Mouse (Mus musculus) hindbrain, embryonic 12.5 days (tissue): ENCODE data around the gene Gdf15. TPM values are rescaled to one million over a fixed set of nuclear protein-coding genes. Genes with fewer than 3 reads are reported as not detected.
"Not testable (repeated sequence)": the region's sequence is repeated elsewhere in the genome, so short reads cannot be mapped to it uniquely, and the experiment has no call there.

Experiments
- ATAC-seq: fragments of 200-750 bp; cut with Nextera tagmentation; 2 replicates; pipeline ENCODE4 v1.8.0; 2017; ENCODE audit warnings: moderate TSS enrichment; ENCODE audit not compliant: low FRiP score
- H3K27ac ChIP-seq: fragments of 300-500 bp; sonication (generic); 2 replicates; pipeline ENCODE4 v1.5.1; 2016; ENCODE audit warnings: mild to moderate bottlenecking
- H3K27me3 ChIP-seq: fragments of 300-500 bp; sonication (generic); 2 replicates; pipeline ENCODE4 v1.6.1; 2016; ENCODE audit warnings: mild to moderate bottlenecking
- H3K36me3 ChIP-seq: fragments of 300-500 bp; sonication (generic); 2 replicates; pipeline ENCODE4 v1.6.1; 2016; ENCODE audit warnings: mild to moderate bottlenecking
- H3K4me1 ChIP-seq: fragments of 300-500 bp; sonication (generic); 2 replicates; pipeline ENCODE4 v1.6.1; 2016
- H3K4me2 ChIP-seq: fragments of 300-500 bp; sonication (generic); replicated peaks from 2 replicates; pipeline ENCODE4 v1.6.1; 2016; ENCODE audit warnings: mild to moderate bottlenecking
- H3K4me3 ChIP-seq: fragments of 300-500 bp; sonication (generic); 2 replicates; pipeline ENCODE4 v1.5.1; 2016; ENCODE audit warnings: mild to moderate bottlenecking
- H3K9ac ChIP-seq: fragments of 300-500 bp; sonication (generic); 2 replicates; pipeline ENCODE4 v1.6.1; 2016; ENCODE audit warnings: mild to moderate bottlenecking, moderate library complexity
- H3K9me3 ChIP-seq: fragments of 300-500 bp; sonication (generic); replicated peaks from 2 replicates; pipeline ENCODE4 v1.6.1; 2016; ENCODE audit warnings: mild to moderate bottlenecking
- WGBS: fragments of 180-500 bp; shearing (Covaris S2); methylation state at CpG from one replicate; pipeline ENCODE4 v1.1.7; 2016; 5-methylcytosine and 5-hydroxymethylcytosine counted together
- polyA plus RNA-seq: library from polyadenylated mRNA; unstranded; fragments of >200 nt; fragmentation: Nextera tagmentation; extraction: Ambion mirVana; gene quantifications from 2 replicates; pipeline ENCODE4 v1.2.1, GENCODE M21; 2016

Gdf15 gene
- polyA plus RNA-seq, 1 experiment from 2014 or later, result 0.15 TPM

- no peak for ATAC-seq
- peak overlapping the region; percentile 76; the same call in 1 of the 2 replicates for H3K9ac ChIP-seq
- WGBS, result 11% methylated on average over 10 of the region's 10 CpGs
These were observed 33.5 kb downstream of the Gdf15 start for GRCm38 (mm10) chr8:70598722-70599121.

GRCm38 (mm10) chr8:70598283-70598682 lies 34.0 kb downstream of the Gdf15 start:
- Histone ChIP-seq H3K4me1 (peaks cover 80% of the 10 kb centered on the region), H3K27me3 (peaks cover 27% of the 10 kb centered on the region), H3K4me3 (peak overlapping the region; percentile 41), H3K9me3 (peaks cover 3% of the 10 kb centered on the region; the same call in 1 of the 2 replicates), H3K36me3 (peaks cover 32% of the 10 kb centered on the region), H3K4me2 (peak overlapping the region; percentile 80), H3K9ac (peak overlapping the region; percentile 76), H3K27ac (peak overlapping the region; percentile 44)
- 2% methylated on average over 29 of the region's 29 CpGs for WGBS
- ATAC-seq, result peak; percentile 30

More at GRCm38 (mm10) chr8:70598722-70599121, 33.5 kb downstream of the Gdf15 start:
- Histone ChIP-seq H3K4me1 (peaks cover 76% of the 10 kb centered on the region), H3K27ac (peak overlapping the region; percentile 31; the same call in 1 of the 2 replicates), H3K4me2 (peak overlapping the region; percentile 80), H3K9me3 (peaks cover 3% of the 10 kb centered on the region; the same call in 1 of the 2 replicates), H3K36me3 (peaks cover 32% of the 10 kb centered on the region), H3K4me3 (peak overlapping the region; percentile 41), H3K27me3 (peaks cover 27% of the 10 kb centered on the region)

DNA sequence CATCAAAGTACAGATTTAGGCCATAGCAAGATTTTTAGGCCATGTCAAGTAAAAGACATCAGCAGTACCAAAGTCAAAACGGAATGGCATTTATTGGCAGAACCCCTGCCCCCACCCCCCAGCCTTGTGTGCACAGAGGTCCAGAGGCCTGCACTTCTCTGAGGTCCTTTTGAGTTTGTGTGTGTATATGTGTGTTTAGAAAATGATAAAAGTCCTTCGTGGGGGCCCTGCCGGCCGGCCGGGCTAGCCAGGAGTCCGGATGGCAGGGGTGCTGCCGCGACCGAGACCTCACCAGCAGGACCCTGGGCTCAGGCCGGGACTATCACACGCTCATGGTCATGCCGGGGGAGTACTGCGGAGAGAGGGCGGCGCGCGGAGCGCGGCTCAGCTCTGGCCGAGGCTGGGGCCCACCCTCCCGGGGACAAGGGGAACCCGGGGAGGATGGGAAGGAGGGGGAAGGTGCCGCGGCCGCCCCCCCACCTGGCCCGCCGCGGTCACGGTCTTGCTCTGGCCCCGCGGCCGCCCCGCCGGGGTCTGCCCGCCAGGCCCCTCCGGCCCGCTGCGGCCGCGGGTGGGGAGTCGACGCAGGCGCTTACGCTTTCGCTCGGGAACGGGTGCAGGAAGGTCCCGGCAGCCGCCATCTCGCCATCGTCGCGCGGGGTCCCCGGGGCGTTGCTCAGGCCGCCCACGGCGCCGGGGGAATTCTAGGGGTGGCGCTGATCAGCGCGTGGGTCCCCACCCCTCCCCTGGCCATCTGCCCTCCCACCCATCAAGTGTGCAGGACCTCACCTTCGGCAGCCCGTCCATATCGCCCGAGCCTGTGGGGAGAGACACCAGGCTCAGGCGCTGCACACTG lies 34.6 kb downstream of the Gdf15 start:
- H3K4me1 ChIP-seq, result peaks cover 84% of the 10 kb centered on the region
- peak overlapping the region; percentile 41 for H3K4me3 ChIP-seq
- peak overlapping the region; percentile 80 for H3K4me2 ChIP-seq
- H3K9me3 ChIP-seq, result peaks cover 3% of the 10 kb centered on the region; the same call in 1 of the 2 replicates
- peaks cover 28% of the 10 kb centered on the region for H3K36me3 ChIP-seq
- 5% methylated on average over 66 of the region's 68 CpGs for whole genome bisulfite sequencing
- peaks cover 27% of the 10 kb centered on the region for H3K27me3 ChIP-seq
- peak overlapping the region; percentile 44 for H3K27ac ChIP-seq
- no peak for ATAC-seq
- peak overlapping the region; percentile 76 for H3K9ac ChIP-seq

DNA sequence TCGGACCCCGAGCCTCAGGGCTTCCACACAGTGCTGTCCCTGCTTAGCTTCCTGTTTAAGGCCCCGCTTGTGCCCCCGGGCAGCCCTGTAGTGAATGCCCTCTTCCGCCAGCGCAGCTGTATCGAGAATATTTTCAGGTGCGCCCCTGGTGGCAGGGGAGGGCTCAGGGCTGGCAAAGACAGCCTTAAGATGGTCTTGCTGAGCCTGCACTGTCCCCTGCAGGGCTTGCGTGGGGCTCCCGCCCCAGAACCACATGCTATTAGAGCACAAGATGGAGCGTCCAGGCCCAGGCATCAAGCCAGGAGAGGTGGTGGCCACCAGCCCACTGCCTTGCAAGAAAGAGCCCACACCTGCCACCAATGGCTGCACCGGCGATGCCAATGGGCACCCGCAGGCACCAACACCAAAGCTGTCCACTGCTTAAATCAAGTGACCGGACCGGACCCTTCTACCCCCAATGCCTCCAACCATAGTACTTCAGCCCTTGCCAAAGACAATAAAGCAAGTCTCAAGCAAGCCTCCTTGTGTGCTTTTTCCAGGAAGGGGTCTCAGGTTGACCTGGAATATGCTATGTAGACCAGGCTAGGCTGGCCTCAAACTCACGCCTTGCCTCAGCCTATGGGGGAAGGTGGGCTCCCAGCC lies 35.4 kb downstream of the Gdf15 start:
- no peak overlapping the region for H3K4me3 ChIP-seq
- peak overlapping the region; percentile 76; the same call in 1 of the 2 replicates for H3K9ac ChIP-seq
- no peak overlapping the region for H3K27ac ChIP-seq
- H3K9me3 ChIP-seq, result no peaks in the 10 kb centered on the region
- peak overlapping the region; percentile 80; the same call in 1 of the 2 replicates for H3K4me2 ChIP-seq
- no peak for ATAC-seq
- WGBS, result 84% methylated on average over 17 of the region's 17 CpGs
- H3K36me3 ChIP-seq, result peaks cover 26% of the 10 kb centered on the region
- peaks cover 81% of the 10 kb centered on the region for H3K4me1 ChIP-seq
- peaks cover 27% of the 10 kb centered on the region for H3K27me3 ChIP-seq

- H3K4me1 ChIP-seq, result peaks cover 75% of the 10 kb centered on the region
- H3K9me3 ChIP-seq, result no peaks in the 10 kb centered on the region
- peaks cover 31% of the 10 kb centered on the region for H3K36me3 ChIP-seq
- H3K27ac ChIP-seq, result no peak overlapping the region
- no peak overlapping the region for H3K9ac ChIP-seq
- 94% methylated on average over 18 of the region's 18 CpGs for WGBS
- H3K27me3 ChIP-seq, result peaks cover 27% of the 10 kb centered on the region
- no peak overlapping the region for H3K4me2 ChIP-seq
- ATAC-seq, result no peak
- no peak overlapping the region for H3K4me3 ChIP-seq
These were observed 36.0 kb downstream of the Gdf15 start for GRCm38 (mm10) chr8:70596216-70596615.

- no peak overlapping the region for H3K4me3 ChIP-seq
- no peak overlapping the region for H3K4me2 ChIP-seq
- ATAC-seq, result no peak
- no peaks in the 10 kb centered on the region for H3K9me3 ChIP-seq
- peaks cover 71% of the 10 kb centered on the region for H3K4me1 ChIP-seq
- no peak overlapping the region for H3K9ac ChIP-seq
- peaks cover 35% of the 10 kb centered on the region for H3K36me3 ChIP-seq
- 97% methylated on average over 12 of the region's 12 CpGs for WGBS
- peaks cover 27% of the 10 kb centered on the region for H3K27me3 ChIP-seq
- H3K27ac ChIP-seq, result no peak overlapping the region
These were observed 36.4 kb downstream of the Gdf15 start for GRCm38 (mm10) chr8:70595811-70596210.

DNA sequence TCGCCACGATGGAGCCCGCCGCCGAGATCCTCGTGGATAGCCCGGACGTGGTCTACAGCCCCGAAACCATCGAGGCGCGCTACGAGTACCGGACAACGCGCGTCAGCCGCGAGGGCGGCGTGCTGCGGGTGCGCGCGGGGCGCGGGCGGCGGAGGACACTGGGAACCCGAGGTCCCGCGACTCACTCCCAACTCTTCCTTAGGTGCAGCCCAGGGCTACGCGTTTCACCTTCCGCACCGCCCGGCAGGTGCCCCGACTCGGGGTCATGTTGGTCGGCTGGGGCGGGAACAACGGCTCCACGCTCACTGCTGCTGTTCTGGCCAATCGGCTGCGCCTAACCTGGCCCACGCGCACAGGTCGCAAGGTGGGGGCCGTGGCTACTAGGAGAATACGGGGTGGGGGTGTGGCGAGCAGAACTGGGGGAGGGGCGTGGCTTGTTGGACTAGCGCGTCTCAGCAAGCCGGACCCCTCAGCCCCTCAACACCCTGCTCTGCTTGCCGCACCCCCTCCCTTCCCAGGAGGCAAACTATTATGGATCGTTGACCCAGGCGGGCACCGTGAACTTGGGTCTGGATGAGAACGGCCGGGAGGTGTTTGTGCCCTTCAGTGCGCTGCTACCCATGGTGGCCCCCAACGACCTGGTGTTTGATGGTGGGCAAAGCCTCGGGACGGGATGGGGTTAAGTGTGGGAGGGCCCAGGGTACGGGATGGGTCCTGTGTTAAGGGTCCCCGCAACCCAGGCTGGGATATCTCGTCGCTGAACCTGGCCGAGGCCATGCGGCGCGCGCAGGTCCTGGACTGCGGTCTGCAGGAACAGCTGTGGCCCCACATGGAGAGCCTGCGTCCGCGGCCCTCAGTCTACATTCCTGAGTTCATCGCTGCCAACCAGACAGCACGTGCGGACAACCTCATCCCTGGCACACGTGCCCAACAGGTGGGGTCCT lies 37.4 kb downstream of the Gdf15 start:
- H3K27ac ChIP-seq, result peak overlapping the region; percentile 76

DNA sequence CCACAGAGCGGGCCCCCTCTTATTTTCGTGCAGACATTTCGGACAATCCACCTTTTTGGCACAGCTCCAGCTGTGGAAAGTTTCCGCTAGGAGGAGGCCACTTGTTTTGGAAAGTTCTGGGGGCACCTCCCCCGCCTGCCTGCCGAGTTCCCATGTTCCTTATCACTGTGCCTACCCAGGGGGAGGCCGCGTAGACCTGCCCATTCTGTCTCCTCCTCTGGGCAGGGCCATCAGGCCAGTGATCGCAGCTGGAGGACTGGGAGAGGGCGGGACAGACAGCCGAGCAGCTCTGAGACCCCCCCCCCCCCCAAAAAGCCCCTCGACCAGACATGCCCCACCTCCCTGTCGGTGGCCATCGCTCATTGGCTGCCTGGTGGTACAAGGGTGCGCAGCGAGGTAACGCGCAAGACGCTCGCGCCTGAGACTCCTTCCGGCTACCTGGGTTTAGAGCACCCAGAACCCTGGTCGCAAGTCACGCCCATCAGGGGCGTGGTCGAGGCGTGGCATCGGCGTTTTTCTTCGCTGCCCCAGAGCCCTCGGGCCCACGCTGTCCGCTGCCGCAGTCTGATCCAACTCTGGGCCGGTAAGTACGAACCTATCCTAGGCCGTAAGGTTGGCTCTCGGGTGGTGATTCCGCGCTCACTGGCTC lies 38.2 kb downstream of the Gdf15 start, which contains the start of gene Isyna1:
Gene Isyna1, plus strand, starts transcription at position 413 of the 649 bp plus-strand sequence.
- under 1% methylated on average over 40 of the region's 40 CpGs for WGBS
- H3K4me1 ChIP-seq, result peaks cover 53% of the 10 kb centered on the region
- H3K36me3 ChIP-seq, result peaks cover 52% of the 10 kb centered on the region
- peak within 1 kb of the TSS; percentile 74 for H3K9ac ChIP-seq
- H3K4me3 ChIP-seq, result peak within 1 kb of the TSS; percentile 65
- peaks cover 27% of the 10 kb centered on the region for H3K27me3 ChIP-seq
- peak within 1 kb of the TSS; percentile 76 for H3K27ac ChIP-seq
- H3K9me3 ChIP-seq, result no peaks in the 10 kb centered on the region
- peak; percentile 76 for ATAC-seq
- peak within 1 kb of the TSS; percentile 98 for H3K4me2 ChIP-seq

More for the DNA sequence above, 37.4 kb downstream of the Gdf15 start:
- H3K4me1 ChIP-seq, result peaks cover 61% of the 10 kb centered on the region
- peak overlapping the region; percentile 98 for H3K4me2 ChIP-seq
- peak; percentile 12 for ATAC-seq
- peak overlapping the region; percentile 65 for H3K4me3 ChIP-seq
- peaks cover 27% of the 10 kb centered on the region for H3K27me3 ChIP-seq
- H3K9ac ChIP-seq, result peak overlapping the region; percentile 74
- H3K9me3 ChIP-seq, result no peaks in the 10 kb centered on the region
- peaks cover 44% of the 10 kb centered on the region for H3K36me3 ChIP-seq
- WGBS, result 9% methylated on average over 80 of the region's 82 CpGs

GRCm38 (mm10) chr8:70593173-70593572 lies 39.1 kb downstream of the Gdf15 start:
- Histone ChIP-seq H3K27me3 (peaks cover 23% of the 10 kb centered on the region), H3K4me2 (peak overlapping the region; percentile 98), H3K27ac (peak overlapping the region; percentile 76), H3K4me3 (no peak overlapping the region), H3K4me1 (peaks cover 44% of the 10 kb centered on the region), H3K9me3 (no peaks in the 10 kb centered on the region), H3K9ac (no peak overlapping the region), H3K36me3 (peaks cover 58% of the 10 kb centered on the region)
- 49% methylated on average over 8 of the region's 8 CpGs for WGBS
- no peak for ATAC-seq

DNA sequence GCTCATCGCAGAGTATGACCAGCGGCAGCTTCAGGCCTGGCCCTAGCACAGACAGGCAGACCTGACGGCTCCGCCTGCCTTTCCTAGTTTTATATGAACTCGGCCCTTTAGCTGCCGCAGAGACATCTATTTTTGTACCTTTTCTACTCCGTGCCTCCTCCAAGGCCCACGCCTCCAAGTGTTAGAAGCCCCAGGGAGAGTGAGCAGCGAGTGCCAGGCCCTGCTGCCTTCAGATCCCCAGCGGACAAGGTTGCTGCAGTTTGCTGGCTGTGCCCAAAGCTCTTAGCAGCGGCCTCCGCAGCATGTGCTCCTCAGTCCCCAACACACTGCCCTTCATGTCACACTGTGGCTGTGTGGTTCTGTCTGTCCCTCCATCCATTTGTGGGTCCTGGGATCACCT lies 40.7 kb downstream of the Gdf15 start:
- peaks cover 32% of the 10 kb centered on the region for H3K4me1 ChIP-seq
- peaks cover 64% of the 10 kb centered on the region for H3K36me3 ChIP-seq
- H3K4me3 ChIP-seq, result no peak overlapping the region
- no peaks in the 10 kb centered on the region for H3K9me3 ChIP-seq
- no peak overlapping the region for H3K9ac ChIP-seq
- no peak for ATAC-seq
- WGBS, result 89% methylated on average over 12 of the region's 12 CpGs
- H3K27ac ChIP-seq, result 0 out of 2 replicates have a peak overlapping the region, but pooled peaks have one; percentile 35
- no peak overlapping the region for H3K4me2 ChIP-seq
- H3K27me3 ChIP-seq, result peaks cover 13% of the 10 kb centered on the region

- peaks cover 89% of the 10 kb centered on the region for H3K36me3 ChIP-seq
- 93% methylated on average over 4 of the region's 4 CpGs for WGBS
- not testable (repeated sequence) for H3K27me3 ChIP-seq
These were observed 44.3 kb downstream of the Gdf15 start for GRCm38 (mm10) chr8:70587955-70588354.

More at GRCm38 (mm10) chr8:70587955-70588354, 44.3 kb downstream of the Gdf15 start:
- H3K9ac ChIP-seq, H3K4me1 ChIP-seq, H3K27ac ChIP-seq, H3K4me3 ChIP-seq, H3K4me2 ChIP-seq, H3K9me3 ChIP-seq, ATAC-seq: not testable (repeated sequence)
